Mouse (Mus musculus) adrenal gland, postnatal 25 days (tissue): ENCODE results near the gene Kcnmb1. TPM values are rescaled to one million over a fixed set of nuclear protein-coding genes. Genes with fewer than 3 reads are reported as not detected.

Experiments
- DNase-seq: peaks from one replicate; pipeline ENCODE4 v3.0.0; 2021; ENCODE audit warnings: mixed read lengths
- total RNA-seq: library from RNA; stranded (reverse); gene quantifications from 2 replicates; pipeline ENCODE4 v1.2.3, GENCODE M21; 2021

Kcnmb1 gene
- total RNA-seq, 1 experiment from 2014 or later: 0.15 TPM

- no peak for DNase-seq
These were observed 18.0 kb upstream of the Kcnmb1 start for GRCm38 (mm10) chr11:33944786-33945328.

GRCm38 (mm10) chr11:33946501-33946900 is 16.3 kb upstream of the Kcnmb1 start:
- DNase-seq: no peak

- no peak for DNase-seq
These were observed 11.7 kb upstream of the Kcnmb1 start for GRCm38 (mm10) chr11:33951155-33951554.

- DNase-seq: no peak
These were observed 10.9 kb upstream of the Kcnmb1 start for GRCm38 (mm10) chr11:33951684-33952625.

- DNase-seq: no peak
These were observed 6.8 kb upstream of the Kcnmb1 start for GRCm38 (mm10) chr11:33955982-33956381.

GRCm38 (mm10) chr11:33956623-33957022 is 6.2 kb upstream of the Kcnmb1 start:
- no peak for DNase-seq

- DNase-seq: no peak
These were observed 5.2 kb upstream of the Kcnmb1 start for GRCm38 (mm10) chr11:33957595-33957994.

GRCm38 (mm10) chr11:33958713-33959112 is 4.1 kb upstream of the Kcnmb1 start:
- peak; percentile 39 for DNase-seq

GRCm38 (mm10) chr11:33962178-33962577 is 635 bp upstream of the Kcnmb1 start:
- DNase-seq: no peak

GRCm38 (mm10) chr11:33965380-33965779 is 2.6 kb downstream of the Kcnmb1 start:
- no peak for DNase-seq

GRCm38 (mm10) chr11:33967708-33968107 is 4.9 kb downstream of the Kcnmb1 start:
- no peak for DNase-seq

- DNase-seq: no peak
These were observed 6.4 kb downstream of the Kcnmb1 start for GRCm38 (mm10) chr11:33969199-33969598.

- no peak for DNase-seq
These were observed 9.3 kb downstream of the Kcnmb1 start for GRCm38 (mm10) chr11:33972114-33972513.

- no peak for DNase-seq
These were observed 11.7 kb downstream of the Kcnmb1 start for GRCm38 (mm10) chr11:33974341-33975040.

GRCm38 (mm10) chr11:33975121-33975520 is 12.3 kb downstream of the Kcnmb1 start:
- no peak for DNase-seq

GRCm38 (mm10) chr11:33980146-33980545 is 17.3 kb downstream of the Kcnmb1 start:
- DNase-seq: no peak

- DNase-seq: no peak
These were observed 23.7 kb downstream of the Kcnmb1 start for GRCm38 (mm10) chr11:33986525-33986924.

GRCm38 (mm10) chr11:33990002-33990401 is 27.2 kb downstream of the Kcnmb1 start:
- DNase-seq: no peak

- no peak for DNase-seq
These were observed 30.1 kb downstream of the Kcnmb1 start, which contains the start of gene Kcnip1 for GRCm38 (mm10) chr11:33992938-33993337. Gene Kcnip1 (minus strand): TSS chr11:33993152.

GRCm38 (mm10) chr11:33993496-33993895 is 30.7 kb downstream of the Kcnmb1 start:
- no peak for DNase-seq

GRCm38 (mm10) chr11:33998244-33998643 is 35.4 kb downstream of the Kcnmb1 start:
- no peak for DNase-seq

GRCm38 (mm10) chr11:34000416-34000815 is 37.6 kb downstream of the Kcnmb1 start:
- no peak for DNase-seq
